Mouse (Mus musculus) stomach, postnatal 0 days (tissue): ENCODE results near the gene Sumf1. TPM values are rescaled to one million over a fixed set of nuclear protein-coding genes. Genes with fewer than 3 reads are reported as not detected.

Experiments
- ATAC-seq: fragments of 200-750 bp; cut with Nextera tagmentation; 2 replicates; pipeline ENCODE4 v1.8.0; 2017; ENCODE audit not compliant: low FRiP score, low TSS enrichment
- DNase-seq: peaks from one replicate; pipeline ENCODE4 v3.0.0-alpha.2; 2016; ENCODE audit warnings: low spot score
- H3K27ac ChIP-seq: fragments of 300-500 bp; sonication (generic); replicated peaks from 2 replicates; pipeline ENCODE4 v1.5.1; 2014; ENCODE audit warnings: mild to moderate bottlenecking, control low read depth
- H3K27me3 ChIP-seq: fragments of 300-500 bp; sonication (generic); 2 replicates; pipeline ENCODE4 v1.6.1; 2014; ENCODE audit warnings: low read length; ENCODE audit not compliant: control insufficient read depth, insufficient read depth
- H3K36me3 ChIP-seq: fragments of 300-500 bp; sonication (generic); 2 replicates; pipeline ENCODE4 v1.6.1; 2014; ENCODE audit warnings: low read length, mixed read lengths; ENCODE audit not compliant: control insufficient read depth, insufficient read depth
- H3K4me1 ChIP-seq: fragments of 300-500 bp; sonication (generic); replicated peaks from 2 replicates; pipeline ENCODE4 v1.6.1; 2014; ENCODE audit warnings: antibody characterized with exemption; ENCODE audit not compliant: control insufficient read depth, insufficient read depth
- H3K4me2 ChIP-seq: fragments of 300-500 bp; sonication (generic); replicated peaks from 2 replicates; pipeline ENCODE4 v1.6.1; 2014; ENCODE audit warnings: low read depth, mild to moderate bottlenecking, control low read depth, moderate library complexity
- H3K4me3 ChIP-seq: fragments of 300-500 bp; sonication (generic); 2 replicates; pipeline ENCODE4 v1.5.1; 2014; ENCODE audit warnings: low read depth, low read length, control low read depth
- H3K9ac ChIP-seq: fragments of 300-500 bp; sonication (generic); 2 replicates; pipeline ENCODE4 v1.6.1; 2014; ENCODE audit warnings: mild to moderate bottlenecking, low read length, control low read depth, mixed read lengths
- H3K9me3 ChIP-seq: fragments of 300-500 bp; sonication (generic); 2 replicates; pipeline ENCODE4 v1.6.1; 2016; ENCODE audit warnings: low read length; ENCODE audit not compliant: control insufficient read depth
- CTCF ChIP-seq: IDR thresholded peaks from 2 replicates; pipeline ENCODE4 v1.5.1; 2016; ENCODE audit warnings: antibody characterized with exemption, low read depth, mild to moderate bottlenecking, moderate library complexity
- EP300 ChIP-seq: optimal IDR thresholded peaks from 2 replicates; pipeline ENCODE3; 2016; ENCODE audit warnings: antibody characterized with exemption
- WGBS: fragments of 180-500 bp; shearing (Covaris S2); extraction: QIAGEN DNeasy Blood & Tissue Kit; methylation state at CpG from one replicate; pipeline ENCODE4 v1.1.7; 2014; 5-methylcytosine and 5-hydroxymethylcytosine counted together
- polyA plus RNA-seq: library from polyadenylated mRNA; unstranded; fragments of >200 nt; fragmentation: Nextera tagmentation; extraction: Ambion mirVana; gene quantifications from 2 replicates; pipeline ENCODE4 v1.2.1, GENCODE M21; 2015

The Sumf1 gene
- polyA plus RNA-seq, 1 experiment from 2014 or later, result 20.0 TPM

DNA sequence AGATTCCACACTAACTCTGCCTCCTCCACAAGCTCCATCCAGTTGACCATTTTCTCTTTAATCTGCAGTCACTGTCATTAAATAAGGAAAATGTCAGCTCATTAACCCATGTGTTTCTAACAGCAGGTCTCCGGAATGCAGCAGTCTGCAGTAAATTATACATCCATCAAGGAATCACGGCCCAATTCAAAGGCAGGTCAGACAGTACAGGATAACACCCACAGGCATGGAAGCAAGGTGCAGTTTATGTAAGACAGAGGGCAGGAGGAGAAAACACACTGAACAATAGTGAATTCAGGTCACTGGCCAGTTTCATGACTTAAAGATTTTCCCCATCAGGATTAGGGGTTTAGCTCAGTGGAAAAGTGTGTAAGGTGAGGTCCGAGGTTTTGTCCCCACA, 40.1 kb downstream of the Sumf1 start:
- no peaks in the 10 kb centered on the region for H3K36me3 ChIP-seq
- no peak for TF ChIP-seq CTCF
- no peak for TF ChIP-seq EP300
- no peaks in the 10 kb centered on the region for H3K9me3 ChIP-seq
- DNase-seq (no peak), ATAC-seq (no peak)
- no peaks in the 10 kb centered on the region for H3K27me3 ChIP-seq
- no peaks in the 10 kb centered on the region for H3K4me1 ChIP-seq
- WGBS, result 84% methylated on average over 3 of the region's 3 CpGs
- no peak overlapping the region for H3K27ac ChIP-seq
- H3K4me2 ChIP-seq, result no peak overlapping the region
- H3K4me3 ChIP-seq, result no peak overlapping the region
- H3K9ac ChIP-seq, result no peak overlapping the region

DNA sequence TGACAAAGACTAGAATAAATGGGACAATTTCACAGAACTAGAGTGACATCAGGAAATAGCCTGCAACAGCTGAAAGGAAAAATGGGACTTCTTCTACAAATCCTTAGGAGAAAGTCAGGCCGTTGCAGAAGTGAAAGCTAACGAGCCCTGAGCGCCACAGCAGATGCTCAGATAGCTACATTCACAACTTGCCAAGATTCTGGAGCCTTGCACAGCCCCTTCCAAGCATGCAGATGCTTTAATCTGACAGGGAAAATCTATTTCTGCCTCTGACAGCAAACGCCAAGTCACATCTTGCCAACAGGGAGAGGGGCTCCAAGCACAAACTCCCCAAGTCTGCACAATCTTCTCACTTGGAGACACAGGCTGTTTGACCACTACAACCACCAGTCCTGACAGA, 42.6 kb downstream of the Sumf1 start:
- DNase-seq (no peak), ATAC-seq (no peak)
- Histone ChIP-seq H3K27me3 (no peaks in the 10 kb centered on the region), H3K27ac (no peak overlapping the region), H3K4me2 (no peak overlapping the region), H3K4me3 (no peak overlapping the region), H3K9me3 (no peaks in the 10 kb centered on the region), H3K36me3 (no peaks in the 10 kb centered on the region), H3K9ac (no peak overlapping the region), H3K4me1 (no peaks in the 10 kb centered on the region)
- TF ChIP-seq EP300, result no peak
- TF ChIP-seq CTCF, result no peak
- 67% methylated on average over 4 of the region's 4 CpGs for WGBS

- H3K9ac ChIP-seq, result no peak overlapping the region
- no peaks in the 10 kb centered on the region for H3K9me3 ChIP-seq
- DNase-seq, result no peak
- no peaks in the 10 kb centered on the region for H3K4me1 ChIP-seq
- no peak overlapping the region for H3K4me3 ChIP-seq
- H3K27me3 ChIP-seq, result no peaks in the 10 kb centered on the region
- WGBS, result 45% methylated on average over 4 of the region's 4 CpGs
- no peak overlapping the region for H3K4me2 ChIP-seq
- H3K27ac ChIP-seq, result no peak overlapping the region
- no peak for ATAC-seq
- H3K36me3 ChIP-seq, result no peaks in the 10 kb centered on the region
- TF ChIP-seq CTCF (no peak), EP300 (no peak)
Measured at GRCm38 (mm10) chr6:108140722-108141490, 44.5 kb downstream of the Sumf1 start.

GRCm38 (mm10) chr6:108137031-108137430, 48.4 kb downstream of the Sumf1 start:
- H3K36me3 ChIP-seq, result no peaks in the 10 kb centered on the region
- H3K4me2 ChIP-seq, result no peak overlapping the region
- no peak for ATAC-seq
- H3K27me3 ChIP-seq, result no peaks in the 10 kb centered on the region
- no peak for DNase-seq
- TF ChIP-seq CTCF, result no peak
- no peak for TF ChIP-seq EP300
- no peak overlapping the region for H3K9ac ChIP-seq
- no peak overlapping the region for H3K4me3 ChIP-seq
- no peaks in the 10 kb centered on the region for H3K9me3 ChIP-seq
- H3K4me1 ChIP-seq, result no peaks in the 10 kb centered on the region
- H3K27ac ChIP-seq, result no peak overlapping the region
- 89% methylated on average over 5 of the region's 5 CpGs for WGBS

- Histone ChIP-seq H3K9ac (no peak overlapping the region), H3K27ac (no peak overlapping the region), H3K4me1 (no peaks in the 10 kb centered on the region), H3K4me2 (no peak overlapping the region), H3K9me3 (no peaks in the 10 kb centered on the region), H3K36me3 (no peaks in the 10 kb centered on the region), H3K27me3 (no peaks in the 10 kb centered on the region), H3K4me3 (no peak overlapping the region)
- WGBS, result 77% methylated on average over 1 of the region's 1 CpGs
- TF ChIP-seq CTCF (no peak), EP300 (no peak)
- ATAC-seq (no peak), DNase-seq (no peak)
Measured at GRCm38 (mm10) chr6:108136286-108136685, 49.1 kb downstream of the Sumf1 start.

GRCm38 (mm10) chr6:108132268-108132935, 53.0 kb downstream of the Sumf1 start:
- WGBS, result 91% methylated on average over 5 of the region's 5 CpGs
- Histone ChIP-seq H3K4me3 (no peak overlapping the region), H3K4me1 (no peaks in the 10 kb centered on the region), H3K9me3 (no peaks in the 10 kb centered on the region), H3K27me3 (no peaks in the 10 kb centered on the region), H3K4me2 (no peak overlapping the region), H3K9ac (no peak overlapping the region), H3K27ac (no peak overlapping the region), H3K36me3 (no peaks in the 10 kb centered on the region)
- no peak for ATAC-seq
- TF ChIP-seq CTCF (no peak), EP300 (no peak)
- no peak for DNase-seq
